Mouse (Mus musculus) hindbrain, postnatal 0 days (tissue): Measurements from ENCODE around the gene Shank2. TPM values are rescaled to one million over a fixed set of nuclear protein-coding genes. Genes with fewer than 3 reads are reported as not detected.

Source experiments
- ATAC-seq: fragments of 200-750 bp; cut with Nextera tagmentation; 2 replicates; pipeline ENCODE4 v1.8.0; 2017; ENCODE audit warnings: mild to moderate bottlenecking, moderate TSS enrichment, moderate library complexity
- DNase-seq: peaks from one replicate; pipeline ENCODE4 v3.0.0-alpha.2; 2015; ENCODE audit warnings: low spot score
- H3K27ac ChIP-seq: fragments of 300-500 bp; sonication (generic); 2 replicates; pipeline ENCODE4 v1.5.1; 2014; ENCODE audit warnings: mild to moderate bottlenecking
- H3K27me3 ChIP-seq: fragments of 300-500 bp; sonication (generic); 2 replicates; pipeline ENCODE4 v1.6.1; 2014; ENCODE audit warnings: low read length, mixed read lengths; ENCODE audit not compliant: insufficient read depth
- H3K36me3 ChIP-seq: fragments of 300-500 bp; sonication (generic); 2 replicates; pipeline ENCODE4 v1.6.1; 2014; ENCODE audit warnings: low read length, mixed read lengths; ENCODE audit not compliant: insufficient read depth
- H3K4me1 ChIP-seq: fragments of 300-500 bp; sonication (generic); 2 replicates; pipeline ENCODE4 v1.6.1; 2014; ENCODE audit warnings: antibody characterized with exemption, low read length, mixed read lengths; ENCODE audit not compliant: insufficient read depth
- H3K4me2 ChIP-seq: fragments of 300-500 bp; sonication (generic); 2 replicates; pipeline ENCODE4 v1.6.1; 2014; ENCODE audit warnings: low read depth, mild to moderate bottlenecking, low read length, moderate library complexity, mixed read lengths
- H3K4me3 ChIP-seq: fragments of 300-500 bp; sonication (generic); 2 replicates; pipeline ENCODE4 v1.5.1; 2014; ENCODE audit warnings: low read length
- H3K9ac ChIP-seq: fragments of 300-500 bp; sonication (generic); replicated peaks from 2 replicates; pipeline ENCODE4 v1.6.1; 2014; ENCODE audit warnings: mild to moderate bottlenecking, low read length, moderate library complexity, mixed read lengths
- H3K9me3 ChIP-seq: fragments of 300-500 bp; sonication (generic); 2 replicates; pipeline ENCODE4 v1.6.1; 2016; ENCODE audit warnings: low read length, mixed read lengths
- CTCF ChIP-seq: IDR thresholded peaks from 2 replicates; pipeline ENCODE4 v1.5.1; 2016; ENCODE audit warnings: antibody characterized with exemption, control low read depth, low read depth
- WGBS: fragments of 180-500 bp; shearing (Covaris S2); extraction: QIAGEN DNeasy Blood & Tissue Kit; methylation state at CpG from one replicate; pipeline ENCODE4 v1.1.7; 2014; 5-methylcytosine and 5-hydroxymethylcytosine counted together
- polyA plus RNA-seq: library from polyadenylated mRNA; unstranded; fragments of >200 nt; fragmentation: Nextera tagmentation; extraction: Ambion mirVana; gene quantifications from 2 replicates; pipeline ENCODE4 v1.2.1, GENCODE M21; 2015
- total RNA-seq: library from RNA; depleted of rRNA; stranded (reverse); fragments of >200 nt; gene quantifications from 2 replicates; pipeline ENCODE4 v1.2.3, GENCODE M21; 2014

Gene Shank2
- total and polyA plus RNA-seq, 2 experiments from 2014 or later, result 8.4 to 28.0 TPM

DNA sequence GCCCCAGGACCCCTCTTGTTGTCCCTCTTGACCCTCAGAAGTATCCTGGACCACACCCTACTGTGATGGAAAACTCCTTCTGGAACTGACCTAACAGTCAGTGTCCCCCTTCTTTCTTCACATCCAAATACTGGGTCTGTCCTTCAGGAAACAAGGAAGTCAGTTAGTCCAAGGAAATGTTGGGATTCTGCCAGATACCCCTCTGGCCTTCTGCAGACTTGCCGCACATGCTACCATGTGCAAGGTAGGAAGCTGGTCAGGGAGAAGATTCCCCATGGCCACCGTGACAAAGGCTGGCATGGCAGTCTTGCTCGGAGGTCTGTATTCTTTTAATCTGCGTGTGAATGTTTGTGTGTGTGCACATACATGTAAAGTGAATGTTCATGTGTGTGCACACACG is 337.0 kb downstream of the Shank2 start:
- H3K9ac ChIP-seq, result no peak overlapping the region
- H3K4me2 ChIP-seq, result no peak overlapping the region
- no peak overlapping the region for H3K27ac ChIP-seq
- ATAC-seq (no peak), DNase-seq (no peak)
- H3K36me3 ChIP-seq, result no peaks in the 10 kb centered on the region
- H3K4me1 ChIP-seq, result no peaks in the 10 kb centered on the region
- H3K27me3 ChIP-seq, result no peaks in the 10 kb centered on the region
- no peaks in the 10 kb centered on the region for H3K9me3 ChIP-seq
- no peak for TF ChIP-seq CTCF
- WGBS, result 73% methylated on average over 5 of the region's 5 CpGs
- no peak overlapping the region for H3K4me3 ChIP-seq

GRCm38 (mm10) chr7:144340376-144340775 is 338.6 kb downstream of the Shank2 start:
- no peak overlapping the region for H3K4me3 ChIP-seq
- no peak for TF ChIP-seq CTCF
- ATAC-seq, result no peak
- no peak for DNase-seq
- no peaks in the 10 kb centered on the region for H3K4me1 ChIP-seq
- no peak overlapping the region for H3K9ac ChIP-seq
- H3K27ac ChIP-seq, result no peak overlapping the region
- 80% methylated on average over 6 of the region's 6 CpGs for WGBS
- H3K4me2 ChIP-seq, result no peak overlapping the region
- no peaks in the 10 kb centered on the region for H3K36me3 ChIP-seq
- no peaks in the 10 kb centered on the region for H3K9me3 ChIP-seq
- no peaks in the 10 kb centered on the region for H3K27me3 ChIP-seq

DNA sequence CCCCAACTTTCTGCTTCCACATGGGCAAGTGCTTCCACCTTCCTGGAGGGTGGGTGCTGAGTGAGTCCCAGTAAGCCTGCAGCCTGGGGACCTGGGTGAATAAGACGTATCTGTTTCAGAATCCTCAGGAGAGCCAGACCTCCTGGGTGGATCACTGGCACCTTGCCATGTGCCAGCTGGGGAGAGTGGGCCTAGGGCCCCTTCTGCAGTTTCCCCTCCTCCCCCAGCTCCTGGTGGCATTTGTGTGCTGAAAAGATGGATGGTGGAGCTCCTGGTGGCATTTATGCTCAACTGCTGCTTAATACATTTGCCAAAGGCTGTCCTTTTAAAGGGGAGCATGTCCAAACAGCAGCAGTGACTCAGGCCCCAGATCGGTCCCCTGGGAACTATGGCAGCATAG is 364.4 kb downstream of the Shank2 start:
- DNase-seq (no peak), ATAC-seq (no peak)
- no peak overlapping the region for H3K9ac ChIP-seq
- H3K4me2 ChIP-seq, result no peak overlapping the region
- no peaks in the 10 kb centered on the region for H3K9me3 ChIP-seq
- H3K36me3 ChIP-seq, result no peaks in the 10 kb centered on the region
- no peaks in the 10 kb centered on the region for H3K27me3 ChIP-seq
- H3K4me1 ChIP-seq, result no peaks in the 10 kb centered on the region; the same call in 1 of the 2 replicates
- TF ChIP-seq CTCF, result no peak
- H3K4me3 ChIP-seq, result no peak overlapping the region
- 46% methylated on average over 2 of the region's 2 CpGs for WGBS
- no peak overlapping the region for H3K27ac ChIP-seq

DNA sequence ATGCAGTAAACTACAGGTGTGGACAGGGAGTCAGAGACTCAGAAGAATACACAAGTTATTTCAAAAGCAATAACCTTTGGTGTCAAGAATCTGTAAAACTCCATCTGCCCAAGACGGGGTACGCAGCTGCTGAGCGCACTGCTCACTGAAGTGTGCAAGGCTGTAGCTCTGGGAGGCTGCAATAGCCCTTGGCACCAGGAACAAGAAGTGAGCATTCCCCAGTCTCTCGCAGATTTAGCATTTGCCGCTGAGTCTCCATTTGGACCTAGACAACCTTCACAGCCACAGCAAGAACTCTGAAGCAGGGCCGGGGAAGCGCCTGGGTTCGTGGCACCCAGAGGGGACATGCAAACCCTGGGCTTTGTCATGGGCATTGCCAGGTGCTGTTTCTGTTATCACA is 371.3 kb downstream of the Shank2 start:
- no peak for TF ChIP-seq CTCF
- Histone ChIP-seq H3K9ac (no peak overlapping the region), H3K9me3 (no peaks in the 10 kb centered on the region), H3K27ac (no peak overlapping the region), H3K4me3 (no peak overlapping the region), H3K4me2 (no peak overlapping the region), H3K36me3 (no peaks in the 10 kb centered on the region), H3K4me1 (0 out of 2 replicates have a peak, but pooled peaks cover 6% of the 10 kb centered on the region), H3K27me3 (no peaks in the 10 kb centered on the region)
- 63% methylated on average over 8 of the region's 8 CpGs for WGBS
- DNase-seq (peak; percentile 20), ATAC-seq (no peak)

DNA sequence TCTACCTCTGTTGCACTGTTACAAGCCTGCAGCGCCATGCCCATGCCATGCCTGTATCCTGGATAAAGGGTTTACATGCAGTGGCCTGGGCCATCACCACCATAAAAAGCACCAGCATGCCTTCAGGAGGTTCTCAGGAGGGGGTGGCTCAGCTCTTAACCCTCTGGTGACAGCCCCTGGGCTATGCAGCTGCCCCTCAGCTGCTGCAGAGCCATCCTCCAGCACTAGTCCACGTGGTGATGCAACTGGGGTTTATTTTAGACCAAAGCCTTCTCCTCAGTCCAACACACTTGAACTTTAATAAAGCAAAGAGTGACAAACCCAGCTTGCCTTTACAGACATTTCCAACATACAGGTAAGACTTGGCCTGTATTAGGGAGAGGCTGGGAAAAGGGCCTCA is 373.8 kb downstream of the Shank2 start:
- DNase-seq, result no peak
- no peak for TF ChIP-seq CTCF
- ATAC-seq, result no peak
- Histone ChIP-seq H3K9me3 (no peaks in the 10 kb centered on the region), H3K27me3 (no peaks in the 10 kb centered on the region), H3K27ac (no peak overlapping the region), H3K4me1 (0 out of 2 replicates have a peak, but pooled peaks cover 13% of the 10 kb centered on the region), H3K9ac (no peak overlapping the region), H3K4me2 (no peak overlapping the region), H3K36me3 (no peaks in the 10 kb centered on the region), H3K4me3 (no peak overlapping the region)
- 88% methylated on average over 2 of the region's 2 CpGs for WGBS

- Histone ChIP-seq H3K27ac (peak overlapping the region; percentile 41; the same call in 1 of the 2 replicates), H3K9ac (no peak overlapping the region), H3K36me3 (no peaks in the 10 kb centered on the region), H3K9me3 (no peaks in the 10 kb centered on the region), H3K4me1 (0 out of 2 replicates have a peak, but pooled peaks cover 11% of the 10 kb centered on the region), H3K4me3 (no peak overlapping the region), H3K27me3 (no peaks in the 10 kb centered on the region), H3K4me2 (no peak overlapping the region)
- ATAC-seq, result peak; percentile 69
- TF ChIP-seq CTCF, result no peak
- peak; percentile 50 for DNase-seq
- 58% methylated on average over 4 of the region's 4 CpGs for WGBS
Measured at GRCm38 (mm10) chr7:144378254-144378653, 376.5 kb downstream of the Shank2 start.

DNA sequence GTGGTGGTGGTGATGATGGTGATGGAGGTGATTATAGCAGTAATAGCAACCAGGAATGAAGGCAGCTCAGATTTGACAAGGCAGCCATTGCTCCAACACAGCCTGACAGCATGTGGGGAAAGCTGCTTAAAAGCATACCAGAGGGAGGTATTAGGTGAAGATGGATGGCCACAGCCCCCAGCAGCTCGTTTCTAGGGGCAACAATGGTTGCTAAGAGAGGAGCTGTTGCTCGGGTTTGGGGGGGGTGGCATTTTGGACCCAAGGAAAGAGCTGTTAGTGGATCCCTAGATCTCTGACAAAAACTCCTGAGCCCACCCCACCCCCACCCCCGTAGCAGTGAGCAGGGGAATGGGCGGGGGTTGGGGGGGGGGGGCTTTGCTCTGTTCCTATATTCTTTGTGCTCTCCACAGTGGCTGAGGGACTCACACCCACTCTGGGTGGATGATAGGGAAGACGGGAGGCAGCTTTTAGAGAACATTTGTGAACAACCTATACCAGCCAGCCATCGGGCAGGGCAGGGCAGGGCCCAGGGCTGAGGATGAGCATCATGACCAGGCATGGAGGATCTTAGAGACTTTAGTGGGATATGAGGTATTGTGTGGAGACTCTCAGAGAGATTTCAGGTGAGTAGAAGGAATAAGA is 377.6 kb downstream of the Shank2 start:
- ATAC-seq (no peak), DNase-seq (no peak)
- TF ChIP-seq CTCF, result no peak
- H3K9ac ChIP-seq, result no peak overlapping the region
- H3K4me1 ChIP-seq, result peaks cover 7% of the 10 kb centered on the region; the same call in 1 of the 2 replicates
- no peak overlapping the region for H3K27ac ChIP-seq
- no peak overlapping the region for H3K4me3 ChIP-seq
- 17% methylated on average over 6 of the region's 6 CpGs for WGBS
- H3K9me3 ChIP-seq, result no peaks in the 10 kb centered on the region
- H3K27me3 ChIP-seq, result no peaks in the 10 kb centered on the region
- H3K4me2 ChIP-seq, result no peak overlapping the region
- no peaks in the 10 kb centered on the region for H3K36me3 ChIP-seq
